Mouse (Mus musculus) gastrocnemius, postnatal 25 days (tissue): Measurements from ENCODE around the gene Sqstm1. TPM values are rescaled to one million over a fixed set of nuclear protein-coding genes. Genes with fewer than 3 reads are reported as not detected.
"Not testable (repeated sequence)": the region's sequence is repeated elsewhere in the genome, so short reads cannot be mapped to it uniquely, and the experiment has no call there.

Experiments used
- DNase-seq: peaks from one replicate; pipeline ENCODE4 v3.0.0; 2022
- microRNA-seq, 2 experiments: library from miRNA; unstranded; fragments of <30 nt; microRNA quantifications; one replicate each; pipeline ENCODE4 v1.2.0; 2021; ENCODE audit warnings: borderline replicate concordance in 2 of 2
- total RNA-seq, 2 experiments: library from RNA; stranded (reverse); gene quantifications; 1 replicate in 1 of 2; 2 replicates in 1 of 2; pipeline ENCODE4 v1.2.3; 2021

The Sqstm1 gene
- total RNA-seq, 2 experiments from 2014 or later: 335 to 433 TPM

DNA sequence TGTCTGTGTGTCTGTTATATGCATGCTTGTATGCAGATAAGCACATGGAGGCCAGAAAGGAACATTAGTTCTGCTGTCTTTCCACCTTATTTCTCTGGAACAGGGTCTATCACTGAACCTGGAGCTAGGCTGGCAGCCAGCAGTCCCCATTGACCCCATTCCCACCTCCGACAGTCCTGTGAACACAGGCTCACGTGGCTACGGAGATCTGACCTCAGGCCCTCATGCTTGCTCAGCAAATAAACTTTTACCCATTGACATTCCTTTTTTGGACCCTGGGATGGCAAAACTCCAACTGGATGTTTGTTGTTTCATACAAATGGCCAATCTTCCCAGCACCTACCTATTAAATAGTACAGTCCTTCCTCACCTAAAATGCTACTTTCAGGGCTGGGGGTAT, 34.3 kb downstream of the Sqstm1 start:
- DNase-seq: no peak

DNA sequence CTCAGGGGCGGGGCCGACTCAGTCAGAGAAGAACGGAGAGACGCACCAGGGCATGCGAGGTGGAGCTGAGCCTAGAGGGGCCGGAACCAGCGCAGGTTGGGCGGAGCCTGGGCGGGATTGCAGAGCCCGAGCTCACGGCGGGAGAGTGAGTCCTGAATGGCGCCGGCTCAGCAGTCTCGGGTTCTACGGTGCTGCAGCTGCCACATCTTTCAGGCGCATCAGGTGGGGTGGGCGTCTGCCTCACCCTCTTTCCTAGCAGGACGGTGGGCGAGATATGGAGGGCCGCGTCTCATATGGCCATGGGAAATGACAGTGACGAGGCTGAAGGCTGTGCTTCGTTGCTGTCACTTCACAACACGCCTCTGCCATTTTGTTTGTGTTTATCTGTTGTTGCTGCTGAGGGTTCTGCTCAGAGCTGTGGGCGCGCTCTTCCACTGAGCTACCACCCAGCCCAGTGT, 35.9 kb downstream of the Sqstm1 start:
- DNase-seq: peak; percentile 96

GRCm38 (mm10) chr11:50174111-50174729, 36.4 kb downstream of the Sqstm1 start, which contains the start of gene Mrnip:
TSS of gene Mrnip (plus strand) at chr11:50174444.
- not testable (repeated sequence) for DNase-seq

DNA sequence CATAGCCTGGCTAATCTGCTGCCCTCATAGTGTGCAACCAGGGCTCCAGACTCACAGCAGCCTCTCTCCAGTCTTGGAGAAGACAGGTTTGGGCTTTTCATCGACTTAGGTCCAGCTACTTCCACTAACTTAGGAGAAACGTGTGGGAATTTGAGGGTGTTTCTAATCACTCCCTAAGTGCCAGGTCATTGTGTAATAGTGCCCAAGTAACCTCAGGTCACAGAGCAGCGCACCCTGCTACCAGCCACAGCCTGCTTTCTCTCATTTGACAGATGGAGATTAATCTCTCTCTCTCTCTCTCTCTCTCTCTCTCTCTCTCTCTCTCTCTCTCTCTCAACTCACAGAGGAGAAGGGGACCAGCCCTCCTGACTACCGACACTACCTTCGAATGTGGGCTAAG, 42.3 kb downstream of the Sqstm1 start:
- no peak for DNase-seq

- no peak for DNase-seq
Observed at GRCm38 (mm10) chr11:50162338-50163050, 48.1 kb downstream of the Sqstm1 start.

GRCm38 (mm10) chr11:50161578-50162304, 48.9 kb downstream of the Sqstm1 start:
- peak; percentile 41 for DNase-seq

DNA sequence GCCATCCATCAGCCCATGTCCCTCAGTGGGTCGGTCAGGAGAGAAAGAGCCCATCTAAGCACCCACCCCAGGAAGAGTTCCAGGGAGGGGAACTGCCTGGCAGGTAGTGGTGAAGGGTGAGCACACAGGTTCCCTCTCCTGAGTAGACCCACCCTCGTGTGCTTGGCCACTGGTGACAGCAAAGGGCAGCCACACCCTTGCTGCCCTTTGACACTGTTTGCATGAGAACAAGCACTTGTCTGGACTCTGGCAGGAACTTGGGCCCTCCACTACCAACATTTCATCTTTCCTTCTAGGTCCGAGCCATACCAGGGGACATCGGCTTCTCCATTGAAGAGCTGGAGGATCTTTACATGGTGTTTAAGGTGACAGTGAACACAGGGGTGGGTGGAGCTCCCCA, 51.3 kb downstream of the Sqstm1 start:
- no peak for DNase-seq

DNA sequence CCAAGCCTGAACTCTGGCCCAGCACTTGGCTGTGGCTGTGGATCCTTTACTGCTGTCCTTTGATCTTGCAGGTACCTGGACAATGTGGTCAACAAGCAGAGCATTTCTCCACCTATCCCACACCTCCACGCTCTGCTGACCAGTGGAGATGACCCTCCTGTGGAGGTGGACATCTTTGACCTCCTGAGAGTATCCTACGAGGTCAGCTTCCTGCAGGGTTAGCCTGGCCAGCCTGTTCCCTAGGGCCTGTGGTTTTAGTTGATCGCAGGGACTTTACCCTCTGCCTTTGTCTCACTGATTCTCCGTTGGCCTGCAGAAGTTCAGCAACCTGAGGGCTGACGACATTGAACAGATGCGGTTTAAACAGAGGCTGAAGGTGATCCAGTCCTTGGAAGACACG, 52.3 kb downstream of the Sqstm1 start:
- no peak for DNase-seq

DNA sequence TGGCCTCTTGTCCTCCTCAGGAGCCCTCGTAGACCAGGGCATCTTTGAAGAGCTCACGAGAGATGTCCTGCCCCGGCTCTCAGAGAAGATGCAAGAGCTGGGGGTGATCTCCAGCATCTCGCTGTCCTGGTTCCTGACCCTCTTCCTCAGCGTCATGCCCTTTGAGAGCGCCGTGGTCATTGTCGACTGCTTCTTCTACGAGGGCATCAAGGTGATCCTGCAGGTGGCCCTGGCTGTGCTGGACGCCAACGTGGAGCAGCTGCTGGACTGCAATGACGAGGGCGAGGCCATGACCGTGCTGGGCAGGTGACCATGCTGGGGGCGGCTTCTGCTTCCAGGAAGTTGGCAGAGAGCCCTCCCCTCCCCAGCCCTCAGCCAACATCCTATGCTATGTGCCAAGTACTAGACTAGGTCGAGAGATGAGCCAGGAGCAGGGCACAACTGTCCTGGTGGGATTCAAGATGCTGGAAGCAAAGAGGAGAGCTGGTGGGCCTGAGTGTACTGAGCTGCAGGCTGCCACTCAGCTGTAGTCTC, 53.8 kb downstream of the Sqstm1 start:
- no peak for DNase-seq

DNA sequence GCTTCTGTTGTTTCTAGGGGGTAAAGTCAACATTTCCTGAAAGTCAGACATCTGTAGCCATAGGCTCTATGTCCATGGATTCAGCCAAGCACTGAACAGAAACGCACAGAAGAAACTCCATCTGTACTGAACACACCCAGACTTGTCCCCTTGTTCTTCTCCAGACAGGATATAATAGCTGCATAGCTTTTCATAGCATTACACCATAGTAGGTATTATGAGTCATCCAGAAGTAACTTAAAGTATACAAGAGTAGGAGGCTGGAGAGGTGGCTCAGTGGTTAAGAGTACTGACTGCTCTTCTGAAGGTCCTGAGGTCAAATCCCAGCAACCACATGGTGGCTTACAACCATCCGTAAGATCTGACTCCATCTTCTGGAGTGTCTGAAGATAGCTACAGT, 54.8 kb downstream of the Sqstm1 start:
- no peak for DNase-seq

DNA sequence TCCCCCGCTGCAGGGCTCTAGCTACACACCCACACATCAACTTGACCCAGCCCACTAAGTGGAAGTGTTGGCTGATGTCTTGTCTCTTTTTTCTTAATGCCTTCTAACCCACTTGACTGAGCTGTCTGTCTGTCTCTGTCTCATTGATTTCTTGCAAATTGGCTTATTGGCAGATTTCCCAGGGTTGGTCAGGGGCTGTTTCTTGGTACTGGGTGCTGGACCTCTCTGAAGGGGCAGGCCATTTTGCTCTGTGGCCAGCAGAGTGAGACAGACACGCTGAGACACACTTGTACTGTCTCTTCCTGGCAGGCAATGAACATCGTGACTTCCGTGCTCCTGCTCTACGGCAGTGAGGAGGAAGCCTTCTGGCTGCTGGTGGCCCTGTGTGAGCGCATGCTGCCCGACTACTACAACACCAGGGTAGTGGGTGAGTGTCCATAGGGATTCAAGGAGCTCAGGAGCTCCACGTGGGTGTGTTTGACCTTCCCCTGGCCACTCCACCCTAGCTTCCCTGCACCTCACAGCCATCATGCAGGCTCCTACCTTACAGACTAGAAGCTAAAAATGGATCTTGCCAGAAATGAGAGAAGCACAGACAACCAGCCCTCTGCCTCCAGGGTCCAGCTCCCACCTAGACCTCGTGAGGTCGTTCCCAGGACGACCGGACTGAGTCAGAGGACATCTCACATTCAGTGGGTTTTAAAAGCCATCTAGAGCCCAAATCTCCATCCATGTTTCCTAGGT, 55.7 kb downstream of the Sqstm1 start:
- no peak for DNase-seq

DNA sequence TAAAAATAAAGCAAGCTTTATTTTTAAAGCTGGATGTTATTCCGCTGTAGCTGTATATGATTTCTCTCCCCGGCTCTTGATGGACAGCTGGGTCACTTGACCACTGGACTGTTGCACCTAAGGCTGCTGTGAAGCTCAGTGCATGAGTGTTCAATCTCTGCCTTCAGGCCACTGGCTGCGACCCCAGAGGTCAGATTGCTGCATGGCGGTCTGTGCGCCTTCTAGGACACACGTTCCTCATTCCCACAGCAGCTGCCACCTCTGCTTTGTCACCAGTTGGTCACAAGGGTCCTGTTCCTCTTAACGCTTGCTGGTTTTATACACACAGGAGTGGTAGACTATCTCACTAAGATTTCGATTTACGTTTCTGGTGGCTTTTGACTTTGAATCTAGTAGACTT, 56.5 kb downstream of the Sqstm1 start:
- DNase-seq: no peak

DNA sequence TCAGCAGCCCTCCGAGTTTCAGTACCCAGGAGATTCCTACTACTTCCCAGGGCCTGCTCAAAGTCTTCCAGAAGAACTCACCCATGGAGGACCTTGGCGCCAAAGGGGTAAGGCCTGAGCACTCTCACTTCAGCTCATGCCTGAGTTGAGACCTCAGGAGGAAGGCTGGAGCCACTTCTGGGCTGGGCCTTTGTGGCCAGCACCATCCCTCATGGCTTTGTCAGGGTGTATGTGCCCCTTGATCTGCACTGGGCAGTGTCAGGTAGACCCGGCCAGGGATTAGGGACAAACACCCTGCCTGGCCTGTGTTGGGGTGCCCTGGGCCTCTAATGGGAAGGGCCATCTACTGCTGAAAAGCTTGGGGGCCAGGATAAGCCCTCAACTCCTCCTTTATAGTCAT, 59.3 kb downstream of the Sqstm1 start:
- DNase-seq: no peak

- DNase-seq: no peak
Observed at GRCm38 (mm10) chr11:50149603-50150150, 61.0 kb downstream of the Sqstm1 start.

Small RNAs within 50 kb of the gene (microRNA-seq; reads per million reads assigned to microRNA genes)
- 0.53 to 0.74 reads per million in 2 experiments for gene Mir6919

Other genes starting within 250 kb of the Sqstm1 start
- 10 to 100 TPM; 34.8 to 43.4 TPM for gene Rnf130, start 185.5 kb downstream of the Sqstm1 start, total RNA-seq
- gene Tbc1d9b, start 79.4 kb downstream of the Sqstm1 start, total RNA-seq: 10 to 100 TPM; 19.8 to 27.3 TPM
- 1 to 10 TPM; 2.8 TPM for gene Mrnip, start 36.4 kb downstream of the Sqstm1 start, total RNA-seq
- 10 to 100 TPM; 27.6 to 38.9 TPM for gene Mgat4b, start 63 bp upstream of the Sqstm1 start, total RNA-seq
- gene Ltc4s, start 27.8 kb upstream of the Sqstm1 start, total RNA-seq: 1 to 10 TPM; 2.9 to 3.7 TPM
- 1 to 10 TPM; 5.1 to 5.8 TPM for gene Maml1, start 81.5 kb upstream of the Sqstm1 start, total RNA-seq
- 100 to 1,000 TPM in 1 of 2 experiments, 10 to 100 TPM in 1; 98.6 to 108 TPM for gene Canx, start 114.8 kb upstream of the Sqstm1 start, total RNA-seq
- gene Cby3, start 143.6 kb upstream of the Sqstm1 start, total RNA-seq: not detected
- gene Hnrnph1, start 166.2 kb upstream of the Sqstm1 start, total RNA-seq: 10 to 100 TPM; 79.5 to 83.6 TPM
- 10 to 100 TPM; 17.9 to 21.6 TPM for gene Rufy1, start 220.3 kb upstream of the Sqstm1 start, total RNA-seq